Mouse (Mus musculus) embryonic facial prominence, embryonic 12.5 days (tissue): Measurements from ENCODE around the gene Engase. TPM values are rescaled to one million over a fixed set of nuclear protein-coding genes. Genes with fewer than 3 reads are reported as not detected.

Experiments
- ATAC-seq: fragments of 200-750 bp; cut with Nextera tagmentation; 2 replicates; pipeline ENCODE4 v1.8.0; 2017; ENCODE audit not compliant: insufficient number of reproducible peaks, insufficient read depth, low FRiP score, low TSS enrichment
- H3K27ac ChIP-seq: fragments of 300-500 bp; sonication (generic); 2 replicates; pipeline ENCODE4 v1.5.1; 2016; ENCODE audit warnings: mild to moderate bottlenecking
- H3K27me3 ChIP-seq: fragments of 300-500 bp; sonication (generic); 2 replicates; pipeline ENCODE4 v1.6.1; 2016; ENCODE audit warnings: mild to moderate bottlenecking, moderate library complexity
- H3K36me3 ChIP-seq: fragments of 300-500 bp; sonication (generic); 2 replicates; pipeline ENCODE4 v1.6.1; 2016; ENCODE audit warnings: mild to moderate bottlenecking
- H3K4me1 ChIP-seq: fragments of 300-500 bp; sonication (generic); 2 replicates; pipeline ENCODE4 v1.6.1; 2016
- H3K4me2 ChIP-seq: fragments of 300-500 bp; sonication (generic); replicated peaks from 2 replicates; pipeline ENCODE4 v1.6.1; 2016; ENCODE audit warnings: mild to moderate bottlenecking, moderate library complexity
- H3K4me3 ChIP-seq: fragments of 300-500 bp; sonication (generic); 2 replicates; pipeline ENCODE4 v1.5.1; 2016; ENCODE audit warnings: mild to moderate bottlenecking
- H3K9ac ChIP-seq: fragments of 300-500 bp; sonication (generic); 2 replicates; pipeline ENCODE4 v1.6.1; 2016; ENCODE audit warnings: mild to moderate bottlenecking, moderate library complexity
- H3K9me3 ChIP-seq: fragments of 300-500 bp; sonication (generic); 2 replicates; pipeline ENCODE4 v1.6.1; 2016; ENCODE audit warnings: mild to moderate bottlenecking, moderate library complexity
- WGBS: fragments of 180-500 bp; shearing (Covaris S2); methylation state at CpG from one replicate; pipeline ENCODE4 v1.1.7; 2016; 5-methylcytosine and 5-hydroxymethylcytosine counted together
- polyA plus RNA-seq: library from polyadenylated mRNA; unstranded; fragments of >200 nt; fragmentation: Nextera tagmentation; extraction: Ambion mirVana; gene quantifications from 2 replicates; pipeline ENCODE4 v1.2.1, GENCODE M21; 2016

The Engase gene
- polyA plus RNA-seq = 7.1 and 8.9 TPM in 2 replicates

- H3K4me1 ChIP-seq = peaks cover 10% of the 10 kb centered on the region; the same call in 1 of the 2 replicates
- 0 out of 2 replicates have a peak within 1 kb of the TSS, but pooled peaks have one; percentile 20 for H3K27ac ChIP-seq
- H3K4me2 ChIP-seq = peak within 1 kb of the TSS; percentile 89
- peak within 1 kb of the TSS; percentile 75 for H3K4me3 ChIP-seq
- H3K36me3 ChIP-seq = peaks cover 8% of the 10 kb centered on the region; the same call in 1 of the 2 replicates
- H3K9ac ChIP-seq = peak within 1 kb of the TSS; percentile 78
- ATAC-seq = peak; percentile 99
- H3K9me3 ChIP-seq = no peaks in the 10 kb centered on the region
- WGBS = under 1% methylated on average over 57 of the region's 57 CpGs
- no peaks in the 10 kb centered on the region for H3K27me3 ChIP-seq
Observed at GRCm38 (mm10) chr11:118476396-118477373, at the start of gene Engase. Gene Engase, plus strand, starts transcription at chr11:118476829.

GRCm38 (mm10) chr11:118427266-118427779, 49.3 kb upstream of the Engase start:
- H3K4me2 ChIP-seq = peak overlapping the region; percentile 53

GRCm38 (mm10) chr11:118427986-118428385, 48.6 kb upstream of the Engase start, which contains the start of gene C1qtnf1:
Gene C1qtnf1, plus strand, starts transcription at chr11:118428203.
- ATAC-seq = no peak
- no peaks in the 10 kb centered on the region for H3K27me3 ChIP-seq
- peak within 1 kb of the TSS; percentile 53 for H3K4me2 ChIP-seq
- no peaks in the 10 kb centered on the region for H3K9me3 ChIP-seq
- H3K4me1 ChIP-seq = peaks cover 51% of the 10 kb centered on the region
- no peaks in the 10 kb centered on the region for H3K36me3 ChIP-seq
- peak within 1 kb of the TSS; percentile 84 for H3K27ac ChIP-seq
- peak within 1 kb of the TSS; percentile 37 for H3K4me3 ChIP-seq
- H3K9ac ChIP-seq = peak within 1 kb of the TSS; percentile 52
- under 1% methylated on average over 8 of the region's 8 CpGs for WGBS

More at GRCm38 (mm10) chr11:118427266-118427779, 49.3 kb upstream of the Engase start:
- Histone ChIP-seq H3K4me3 (peak overlapping the region; percentile 37; the same call in 1 of the 2 replicates), H3K27me3 (no peaks in the 10 kb centered on the region), H3K4me1 (peaks cover 51% of the 10 kb centered on the region), H3K36me3 (no peaks in the 10 kb centered on the region), H3K27ac (peak overlapping the region; percentile 84), H3K9ac (no peak overlapping the region), H3K9me3 (no peaks in the 10 kb centered on the region)
- 32% methylated on average over 3 of the region's 3 CpGs for WGBS
- ATAC-seq = no peak

GRCm38 (mm10) chr11:118428460-118428868, 48.2 kb upstream of the Engase start:
- Histone ChIP-seq H3K4me1 (peaks cover 54% of the 10 kb centered on the region), H3K27ac (peak overlapping the region; percentile 84), H3K4me2 (peak overlapping the region; percentile 53), H3K36me3 (no peaks in the 10 kb centered on the region), H3K9ac (peak overlapping the region; percentile 52), H3K4me3 (peak overlapping the region; percentile 37), H3K9me3 (no peaks in the 10 kb centered on the region), H3K27me3 (no peaks in the 10 kb centered on the region)
- whole genome bisulfite sequencing = 5% methylated on average over 11 of the region's 11 CpGs
- ATAC-seq = no peak

GRCm38 (mm10) chr11:118428944-118429709, 47.5 kb upstream of the Engase start:
- Histone ChIP-seq H3K36me3 (no peaks in the 10 kb centered on the region), H3K9me3 (no peaks in the 10 kb centered on the region), H3K4me3 (peak overlapping the region; percentile 37), H3K4me1 (peaks cover 54% of the 10 kb centered on the region), H3K9ac (peak overlapping the region; percentile 52), H3K27ac (peak overlapping the region; percentile 32), H3K4me2 (peak overlapping the region; percentile 53), H3K27me3 (no peaks in the 10 kb centered on the region)
- no peak for ATAC-seq
- 50% methylated on average over 8 of the region's 8 CpGs for WGBS

- no peak for ATAC-seq
- Histone ChIP-seq H3K4me1 (peaks cover 67% of the 10 kb centered on the region), H3K36me3 (no peaks in the 10 kb centered on the region), H3K9me3 (no peaks in the 10 kb centered on the region), H3K4me2 (peak overlapping the region; percentile 53; the same call in 1 of the 2 replicates), H3K4me3 (no peak overlapping the region), H3K9ac (0 out of 2 replicates have a peak overlapping the region, but pooled peaks have one; percentile 32), H3K27ac (peak overlapping the region; percentile 4; the same call in 1 of the 2 replicates), H3K27me3 (no peaks in the 10 kb centered on the region)
- WGBS = 39% methylated on average over 4 of the region's 4 CpGs
Observed at GRCm38 (mm10) chr11:118430291-118430885, 46.2 kb upstream of the Engase start.

GRCm38 (mm10) chr11:118431100-118431948, 45.3 kb upstream of the Engase start:
- Histone ChIP-seq H3K27ac (peak overlapping the region; percentile 30; the same call in 1 of the 2 replicates), H3K9ac (no peak overlapping the region; the same call in 1 of the 2 replicates), H3K4me2 (no peak overlapping the region), H3K4me1 (peaks cover 70% of the 10 kb centered on the region), H3K9me3 (no peaks in the 10 kb centered on the region), H3K27me3 (no peaks in the 10 kb centered on the region), H3K4me3 (no peak overlapping the region), H3K36me3 (no peaks in the 10 kb centered on the region)
- no peak for ATAC-seq
- WGBS = 58% methylated on average over 16 of the region's 16 CpGs

GRCm38 (mm10) chr11:118433398-118433868, 43.2 kb upstream of the Engase start:
- Histone ChIP-seq H3K4me1 (peaks cover 62% of the 10 kb centered on the region), H3K27me3 (no peaks in the 10 kb centered on the region), H3K27ac (peak overlapping the region; percentile 55; the same call in 1 of the 2 replicates), H3K9ac (no peak overlapping the region), H3K4me2 (peak overlapping the region; percentile 32), H3K9me3 (no peaks in the 10 kb centered on the region), H3K36me3 (no peaks in the 10 kb centered on the region), H3K4me3 (no peak overlapping the region)
- WGBS = 66% methylated on average over 10 of the region's 10 CpGs
- no peak for ATAC-seq

GRCm38 (mm10) chr11:118434093-118434492, 42.5 kb upstream of the Engase start:
- no peak overlapping the region; the same call in 1 of the 2 replicates for H3K9ac ChIP-seq
- H3K4me3 ChIP-seq = no peak overlapping the region
- ATAC-seq = no peak
- H3K36me3 ChIP-seq = no peaks in the 10 kb centered on the region
- peak overlapping the region; percentile 32 for H3K4me2 ChIP-seq
- H3K27ac ChIP-seq = peak overlapping the region; percentile 55; the same call in 1 of the 2 replicates
- H3K4me1 ChIP-seq = peaks cover 62% of the 10 kb centered on the region
- no peaks in the 10 kb centered on the region for H3K9me3 ChIP-seq
- WGBS = 45% methylated on average over 13 of the region's 13 CpGs
- H3K27me3 ChIP-seq = no peaks in the 10 kb centered on the region

- Histone ChIP-seq H3K27ac (no peak overlapping the region), H3K9me3 (no peaks in the 10 kb centered on the region)
Observed at GRCm38 (mm10) chr11:118436471-118436935, 40.1 kb upstream of the Engase start.

More at GRCm38 (mm10) chr11:118436471-118436935, 40.1 kb upstream of the Engase start:
- no peak for ATAC-seq
- H3K4me3 ChIP-seq = no peak overlapping the region
- no peaks in the 10 kb centered on the region for H3K27me3 ChIP-seq
- H3K4me2 ChIP-seq = no peak overlapping the region
- H3K4me1 ChIP-seq = peaks cover 49% of the 10 kb centered on the region
- H3K36me3 ChIP-seq = no peaks in the 10 kb centered on the region
- 32% methylated on average over 6 of the region's 6 CpGs for WGBS
- H3K9ac ChIP-seq = no peak overlapping the region
